Mouse (Mus musculus) heart, adult 2 months (tissue): ENCODE results near the gene Cdkn2c. TPM values are rescaled to one million over a fixed set of nuclear protein-coding genes. Genes with fewer than 3 reads are reported as not detected.
"Not testable (repeated sequence)": the region's sequence is repeated elsewhere in the genome, so short reads cannot be mapped to it uniquely, and the experiment has no call there.

Source experiments
- DNase-seq, 2 experiments: peaks; one replicate each; pipeline ENCODE4 v3.0.0; 2021
- H3K27ac ChIP-seq: fragments of 200-600 bp; 2 replicates; pipeline ENCODE4 v1.8.1; 2022
- H3K27me3 ChIP-seq: fragments of 200-500 bp; 2 replicates; pipeline ENCODE4 v1.6.1; 2012; ENCODE audit warnings: mild to moderate bottlenecking, low read length, inconsistent platforms, mixed read lengths; ENCODE audit not compliant: control insufficient read depth, insufficient read depth
- H3K36me3 ChIP-seq: fragments of 200-500 bp; 2 replicates; pipeline ENCODE4 v1.6.1; 2012; ENCODE audit warnings: low read length, inconsistent platforms; ENCODE audit not compliant: control insufficient read depth, insufficient read depth
- H3K4me1 ChIP-seq: fragments of 200-500 bp; 2 replicates; pipeline ENCODE4 v1.6.1; 2011; ENCODE audit warnings: low read length; ENCODE audit not compliant: control insufficient read depth, insufficient read depth
- H3K4me3 ChIP-seq: fragments of 200-600 bp; 2 replicates; pipeline ENCODE4 v1.8.1; 2022
- H3K79me2 ChIP-seq: fragments of 200-500 bp; replicated peaks from 2 replicates; pipeline ENCODE4 v1.6.1; 2012; ENCODE audit warnings: mild to moderate bottlenecking, inconsistent platforms, low read length, moderate library complexity, mixed read lengths; ENCODE audit not compliant: control insufficient read depth, insufficient read depth
- H3K9ac ChIP-seq: fragments of 200-500 bp; 2 replicates; pipeline ENCODE4 v1.6.1; 2012; ENCODE audit warnings: low read depth, mild to moderate bottlenecking, control low read depth, inconsistent platforms, low read length, mixed read lengths
- CTCF ChIP-seq: fragments of 200-600 bp; IDR thresholded peaks from 2 replicates; pipeline ENCODE4 v1.8.1; 2022; ENCODE audit warnings: antibody characterized with exemption, mild to moderate bottlenecking, moderate library complexity
- EP300 ChIP-seq: fragments of 200-500 bp; IDR thresholded peaks from 2 replicates; pipeline ENCODE4 v1.6.1; 2011; ENCODE audit warnings: low read depth, low read length, control low read depth; ENCODE audit not compliant: insufficient read depth
- POLR2A ChIP-seq: fragments of 200-500 bp; IDR thresholded peaks from 2 replicates; pipeline ENCODE4 v1.6.1; 2011; ENCODE audit warnings: mild to moderate bottlenecking, low read depth, low read length, control low read depth; ENCODE audit not compliant: insufficient read depth
- WGBS: fragments of 180-500 bp; shearing (Covaris S2); methylation state at CpG from one replicate; pipeline ENCODE4 v1.1.7; 2018; 5-methylcytosine and 5-hydroxymethylcytosine counted together
- intact Hi-C: fragments of 180-260 bp; cut with DNase I; formaldehyde crosslinking; loops from one replicate; pipeline ENCODE4 v1.15.1; 2025
- long read RNA-seq: library from polyadenylated mRNA; stranded (forward); transcript quantifications from one replicate; pipeline ENCODE4 v2.0.0, GENCODE M21; 2021
- polyA plus RNA-seq: library from polyadenylated mRNA; depleted of rRNA; stranded (reverse); fragments of >200 nt; gene quantifications from 2 replicates; pipeline ENCODE4 v1.2.3, GENCODE M21; 2012; rRNA removed
- total RNA-seq, 2 experiments: library from RNA; stranded (reverse); gene quantifications; 2 replicates each; pipeline ENCODE4 v1.2.3; 2021

Cdkn2c gene
- 10 to 100 TPM; 11.0 to 14.5 TPM for total RNA-seq
- 6.3 and 11.0 TPM in 2 replicates for polyA plus RNA-seq
- long read RNA-seq, transcript Cdkn2c-202 (3 exons, 2,471 nt), result major isoform, 17 of 21 reads
- long read RNA-seq, partial matches to known transcripts, result 0 of 21 reads
- long read RNA-seq, other reads (novel, unspliced or antisense), result 0 of 21 reads

DNA sequence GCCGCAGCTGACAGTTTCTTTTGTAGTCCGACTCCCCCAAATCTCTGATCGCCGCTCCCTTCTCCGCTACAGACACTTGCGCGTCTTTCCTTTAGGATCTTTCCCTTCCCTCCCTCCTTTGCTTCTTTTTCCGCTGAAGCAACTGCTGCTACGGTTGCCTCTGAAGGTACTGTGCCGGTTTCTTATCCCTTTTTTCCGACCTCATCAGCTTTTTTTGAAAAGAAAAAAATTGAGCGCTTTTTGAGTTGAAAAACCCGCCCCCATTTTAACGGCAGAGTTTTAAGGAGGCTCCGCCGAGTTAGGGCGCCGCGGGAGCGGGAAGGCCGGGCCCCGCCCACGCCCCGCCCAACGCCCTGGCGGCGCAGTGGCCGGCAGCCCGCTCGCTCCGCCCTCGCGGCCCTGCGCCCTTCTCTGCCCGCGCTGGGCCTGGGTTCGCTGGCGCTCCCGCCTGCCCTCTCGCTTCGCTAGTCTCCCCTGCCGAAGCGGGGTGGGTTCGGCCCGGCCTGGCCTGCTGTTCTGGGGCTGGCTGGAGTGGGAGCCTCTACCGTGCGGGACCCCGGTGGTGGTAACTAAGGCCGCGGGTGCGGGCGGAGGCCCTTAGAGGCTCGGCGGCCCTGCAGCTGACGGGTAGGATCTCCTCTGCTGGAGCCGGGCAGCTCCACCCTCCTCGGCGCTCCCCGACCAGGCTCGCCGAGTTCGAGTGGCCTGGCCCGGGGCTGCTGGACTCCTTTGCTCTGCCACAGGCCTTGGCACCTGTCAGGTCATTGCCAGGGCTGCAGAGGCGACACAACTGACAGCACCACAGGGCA lies at the start of gene Cdkn2c:
TSS of gene Cdkn2c (minus strand) at position 729 of the 809 bp plus-strand sequence.
- Histone ChIP-seq H3K4me1 (peaks cover 2% of the 10 kb centered on the region), H3K27me3 (no peaks in the 10 kb centered on the region), H3K9ac (peak within 1 kb of the TSS; percentile 99), H3K79me2 (no peaks in the 10 kb centered on the region; the same call in 1 of the 2 replicates), H3K27ac (peak within 1 kb of the TSS; percentile 98), H3K36me3 (peaks cover 6% of the 10 kb centered on the region), H3K4me3 (peak within 1 kb of the TSS; percentile 90)
- peak; percentile 96 to 97 for DNase-seq
- intact Hi-C loops, result loop anchor here (1.0 kb wide), 1 partner anchor 10 kb away; the partner anchor contains the start of gene Faf1
- TF ChIP-seq POLR2A (peak; percentile 84), EP300 (no peak), CTCF (peak; percentile 35; the same call in 1 of the 2 replicates)
- WGBS, result 1% methylated on average over 64 of the region's 64 CpGs

DNA sequence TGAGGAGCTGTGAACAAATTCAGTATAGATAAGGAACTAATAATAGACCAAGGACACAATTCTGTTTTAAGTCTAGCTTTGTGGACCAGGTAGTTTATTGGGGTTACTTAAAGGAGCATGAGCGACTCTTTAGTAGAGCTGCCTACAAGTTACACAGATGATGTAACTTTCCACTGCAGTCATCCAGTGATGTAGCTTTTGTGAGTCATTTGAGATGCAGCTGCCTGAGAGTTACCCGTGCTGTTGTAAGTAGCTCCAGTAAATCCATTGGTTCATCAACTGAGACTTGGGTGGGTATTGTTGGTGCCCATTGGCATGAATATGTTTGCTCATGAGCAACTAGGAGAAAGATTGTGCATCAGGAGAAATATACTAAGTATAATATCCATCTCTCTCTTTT lies 38.4 kb upstream of the Cdkn2c start:
- 67% methylated on average over 2 of the region's 2 CpGs for WGBS
- peaks cover 4% of the 10 kb centered on the region; the same call in 1 of the 2 replicates for H3K79me2 ChIP-seq
- intact Hi-C loops, result loop anchor here (2.0 kb wide), 1 partner anchor 201 kb away; no protein-coding TSS in a partner anchor
- 0 out of 2 replicates have a peak, but pooled peaks cover 2% of the 10 kb centered on the region for H3K36me3 ChIP-seq
- H3K9ac ChIP-seq, result no peak overlapping the region
- TF ChIP-seq EP300, result no peak
- no peak for TF ChIP-seq CTCF
- TF ChIP-seq POLR2A, result no peak
- no peak for DNase-seq
- no peak overlapping the region for H3K27ac ChIP-seq
- no peaks in the 10 kb centered on the region for H3K27me3 ChIP-seq
- no peaks in the 10 kb centered on the region; the same call in 1 of the 2 replicates for H3K4me1 ChIP-seq
- H3K4me3 ChIP-seq, result no peak overlapping the region

DNA sequence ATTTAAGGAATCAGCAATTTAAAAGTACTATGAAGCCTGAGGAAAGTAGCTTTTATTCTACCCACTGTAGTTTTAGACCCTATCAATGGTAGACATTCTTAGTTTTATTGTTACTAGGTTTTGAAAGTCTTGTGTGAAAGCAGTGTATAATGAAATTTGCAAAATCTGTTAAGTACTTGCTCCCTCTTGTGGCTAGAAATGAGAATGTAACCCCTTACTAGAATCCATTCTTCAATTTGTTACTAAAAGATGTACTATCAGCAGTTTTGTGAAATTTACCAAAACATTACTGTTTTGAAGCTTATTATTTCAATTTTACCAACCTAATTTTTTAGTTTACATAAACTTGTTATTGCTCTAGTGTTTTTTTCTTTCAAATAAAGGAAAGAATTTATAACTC lies 36.6 kb upstream of the Cdkn2c start:
- Histone ChIP-seq H3K27me3 (no peaks in the 10 kb centered on the region), H3K4me1 (no peaks in the 10 kb centered on the region; the same call in 1 of the 2 replicates), H3K27ac (no peak overlapping the region), H3K79me2 (peaks cover 4% of the 10 kb centered on the region; the same call in 1 of the 2 replicates), H3K9ac (no peak overlapping the region), H3K36me3 (0 out of 2 replicates have a peak, but pooled peaks cover 2% of the 10 kb centered on the region), H3K4me3 (no peak overlapping the region)
- DNase-seq, result no peak
- peak; percentile 91 for TF ChIP-seq CTCF
- no peak for TF ChIP-seq EP300
- intact Hi-C loops, result loop anchor here (1.0 kb wide), 1 partner anchor 126 kb away; no protein-coding TSS in a partner anchor

DNA sequence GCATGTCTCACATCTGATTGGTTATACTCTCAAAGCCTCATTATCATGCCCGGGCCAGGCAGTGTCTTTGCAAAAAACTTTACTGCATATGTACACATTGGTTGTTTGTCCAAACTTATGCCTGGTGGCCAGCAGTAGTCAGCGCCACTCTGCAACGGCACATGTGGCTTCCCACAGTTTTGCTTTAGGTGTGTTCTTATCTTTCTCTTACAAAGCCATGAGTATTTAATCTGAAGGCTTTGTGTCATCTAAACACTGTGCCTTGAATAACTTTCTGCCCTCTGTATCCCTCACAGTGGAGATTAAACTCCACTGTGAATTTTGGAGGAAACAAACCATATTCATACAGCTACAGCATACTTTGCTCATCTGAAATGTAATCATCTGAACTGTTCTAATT lies 33.7 kb upstream of the Cdkn2c start:
- H3K27ac ChIP-seq, H3K27me3 ChIP-seq, H3K9ac ChIP-seq, H3K4me1 ChIP-seq, DNase-seq, H3K4me3 ChIP-seq, intact Hi-C loops, H3K36me3 ChIP-seq, H3K79me2 ChIP-seq: not testable (repeated sequence)
- WGBS, result 89% methylated on average over 3 of the region's 3 CpGs

DNA sequence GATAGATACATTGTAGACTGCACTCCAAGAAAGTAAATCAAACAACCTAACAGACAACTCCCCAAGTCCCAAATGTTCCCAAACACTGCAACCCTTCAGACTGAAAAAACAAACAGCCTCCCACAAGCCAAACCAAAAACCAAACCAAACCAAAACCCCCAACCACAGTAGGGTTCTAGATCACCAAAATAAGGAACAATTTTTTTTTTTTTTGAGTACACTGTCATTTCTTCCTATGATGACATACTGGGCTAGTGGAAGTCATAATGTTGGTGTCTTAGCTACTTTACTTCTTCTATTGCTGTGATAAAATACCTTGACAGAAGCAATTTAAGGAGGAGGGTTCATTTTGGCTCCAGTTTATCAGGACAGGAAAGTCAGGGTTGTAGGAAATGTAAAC lies 25.7 kb upstream of the Cdkn2c start:
- no peak for DNase-seq
- TF ChIP-seq CTCF (no peak), POLR2A (no peak), EP300 (no peak)
- intact Hi-C loops, result no loop called here
- Histone ChIP-seq H3K4me1 (peaks cover 1% of the 10 kb centered on the region; the same call in 1 of the 2 replicates), H3K4me3 (no peak overlapping the region), H3K9ac (no peak overlapping the region), H3K36me3 (no peaks in the 10 kb centered on the region), H3K27ac (no peak overlapping the region), H3K79me2 (no peaks in the 10 kb centered on the region; the same call in 1 of the 2 replicates), H3K27me3 (no peaks in the 10 kb centered on the region)

DNA sequence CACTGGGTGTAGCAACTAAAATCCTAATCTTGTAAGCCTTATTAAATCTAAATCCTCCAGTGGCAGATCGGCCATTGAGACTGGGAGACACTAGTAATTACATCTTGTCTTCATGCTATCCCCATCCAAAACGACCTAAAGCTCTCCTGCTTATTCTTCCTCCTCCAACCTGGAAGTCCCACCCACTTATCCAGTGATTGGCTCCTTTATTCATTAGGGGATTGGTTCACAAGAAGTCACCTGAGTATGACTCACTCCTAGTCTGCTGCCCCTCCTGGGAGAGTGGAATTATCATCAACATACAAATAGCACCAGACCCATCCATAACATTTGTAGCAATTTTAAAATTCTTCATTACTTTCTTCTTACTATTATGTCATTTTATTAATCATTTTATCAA lies 16.6 kb upstream of the Cdkn2c start:
- peaks cover 4% of the 10 kb centered on the region; the same call in 1 of the 2 replicates for H3K4me1 ChIP-seq
- no peak overlapping the region for H3K9ac ChIP-seq
- intact Hi-C loops, result no loop called here
- no peaks in the 10 kb centered on the region for H3K27me3 ChIP-seq
- no peak overlapping the region for H3K4me3 ChIP-seq
- H3K36me3 ChIP-seq, result no peaks in the 10 kb centered on the region; the same call in 1 of the 2 replicates
- 72% methylated on average over 2 of the region's 2 CpGs for WGBS
- H3K27ac ChIP-seq, result no peak overlapping the region
- TF ChIP-seq CTCF (no peak), EP300 (no peak), POLR2A (no peak)
- no peak for DNase-seq
- peaks cover 7% of the 10 kb centered on the region for H3K79me2 ChIP-seq
